Mouse (Mus musculus): ENCODE results near the gene Gm5294.

DNA sequence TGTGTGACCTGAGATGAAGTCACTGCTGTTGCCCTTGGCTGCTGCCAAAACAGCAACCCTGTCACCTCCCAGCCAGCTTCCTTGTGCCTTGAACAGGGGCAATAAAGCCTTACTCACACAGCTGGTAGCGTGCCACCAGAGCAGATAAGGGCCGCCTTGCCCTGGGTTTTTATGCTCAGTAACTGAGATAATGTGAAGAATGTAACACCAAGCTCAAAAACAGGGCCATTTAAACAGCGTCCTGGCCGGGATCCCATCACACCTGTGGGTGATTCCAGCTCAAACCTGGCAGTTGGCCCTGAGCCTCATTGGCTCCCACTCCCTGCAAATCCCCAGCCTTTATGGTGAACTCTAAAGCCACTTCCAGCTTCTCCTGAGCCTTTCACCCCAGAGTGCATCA is 26.6 kb downstream of the Gm5294 start:
- TF ChIP-seq POLR2A (IDR thresholded peaks at IDR 0.05; ENCODE audit: low read depth, low read length) (no peak), CTCF (conservative IDR thresholded peaks at IDR 0.05; ENCODE audit: insufficient read depth, insufficient read length, low read depth, low read length) (no peak)
